Mouse (Mus musculus): ENCODE results near the gene Sipa1l1. TPM values are rescaled to one million over a fixed set of nuclear protein-coding genes. Genes with fewer than 3 reads are reported as not detected.
"Not testable (repeated sequence)": the region's sequence is repeated elsewhere in the genome, so short reads cannot be mapped to it uniquely, and the experiment has no call there.

Sipa1l1 gene
- polyA plus RNA-seq, 1 experiment = 17.5 TPM

DNA sequence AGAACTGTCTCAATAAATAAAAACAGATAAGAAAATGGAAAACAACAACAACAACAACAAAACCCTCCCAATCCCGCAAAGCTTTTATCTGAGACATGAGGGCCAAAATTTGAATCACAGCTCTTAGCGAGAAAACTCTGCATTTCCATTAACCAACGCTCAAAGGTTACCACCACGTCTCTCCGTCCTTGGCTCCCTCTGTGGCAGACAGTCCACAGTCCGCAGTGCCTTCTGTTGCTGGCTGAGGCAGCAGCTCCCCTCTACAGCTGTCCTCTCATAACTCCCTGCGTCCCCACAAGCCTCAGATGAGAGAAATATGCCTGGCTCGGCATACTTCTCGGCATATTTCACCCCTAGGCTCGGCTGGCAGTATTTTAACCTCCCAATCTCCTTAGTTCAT, 306.9 kb downstream of the Sipa1l1 start:
- DNase-seq (ENCODE audit: low spot score) = no peak

DNA sequence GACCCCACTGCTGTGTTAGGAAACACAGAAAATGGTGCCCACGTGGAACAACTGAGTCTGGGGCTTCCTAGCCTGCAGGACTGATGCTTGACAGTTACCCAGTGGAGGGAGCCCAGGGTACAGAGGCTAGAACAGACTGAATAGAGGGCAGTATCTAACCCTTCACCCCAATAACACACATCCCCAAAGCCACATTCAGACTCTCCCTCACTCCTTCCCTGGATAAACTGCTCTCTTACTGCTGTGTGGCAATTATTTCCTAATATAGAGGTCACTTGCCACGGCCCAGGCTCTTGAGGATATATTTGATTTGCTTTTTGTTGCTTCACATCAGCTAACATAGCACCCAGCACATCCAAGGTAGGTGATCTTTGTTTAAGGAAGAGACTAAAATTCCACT, 307.5 kb downstream of the Sipa1l1 start:
- DNase-seq (ENCODE audit: low spot score) = no peak

DNA sequence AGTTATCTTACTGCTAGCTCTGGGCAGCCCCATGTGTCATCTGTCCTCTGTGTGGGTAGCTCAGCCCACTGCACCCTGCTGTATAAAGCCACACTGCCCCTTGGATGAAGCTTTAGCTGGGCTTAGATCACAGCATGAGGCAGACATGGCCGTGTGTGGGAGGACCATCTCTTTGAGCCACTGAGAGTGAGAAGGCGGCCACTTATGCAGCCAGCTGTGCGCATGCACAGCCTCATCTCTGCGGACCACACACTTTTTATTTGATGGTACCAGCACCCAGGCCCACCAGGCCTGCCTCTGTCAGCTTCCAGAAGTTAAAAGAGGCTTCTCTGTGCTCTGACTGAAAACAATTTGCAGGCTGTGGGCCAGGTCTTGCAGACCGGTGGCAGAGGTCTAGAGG, 308.7 kb downstream of the Sipa1l1 start:
- no peak for DNase-seq (ENCODE audit: low spot score)

DNA sequence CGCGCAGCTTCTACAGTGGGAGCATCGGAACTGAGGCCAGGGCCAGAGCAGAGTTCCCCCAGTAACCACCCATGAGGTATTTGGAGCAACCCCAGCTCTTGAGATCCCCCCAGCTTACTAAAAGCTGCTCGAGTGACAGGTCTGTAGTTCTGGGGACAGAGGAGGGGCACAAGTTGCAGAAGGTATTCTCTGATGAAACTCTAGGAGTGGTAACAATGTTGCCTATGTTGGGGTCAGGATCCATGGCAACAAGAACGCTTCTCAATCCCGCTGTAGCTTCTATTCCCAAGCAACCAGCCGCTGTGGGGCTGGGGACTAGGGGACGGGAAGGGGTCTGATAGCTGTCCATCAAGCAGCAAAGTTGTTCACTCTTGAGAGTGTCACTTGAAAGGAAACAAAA, 309.1 kb downstream of the Sipa1l1 start:
- DNase-seq (ENCODE audit: low spot score) = no peak

DNA sequence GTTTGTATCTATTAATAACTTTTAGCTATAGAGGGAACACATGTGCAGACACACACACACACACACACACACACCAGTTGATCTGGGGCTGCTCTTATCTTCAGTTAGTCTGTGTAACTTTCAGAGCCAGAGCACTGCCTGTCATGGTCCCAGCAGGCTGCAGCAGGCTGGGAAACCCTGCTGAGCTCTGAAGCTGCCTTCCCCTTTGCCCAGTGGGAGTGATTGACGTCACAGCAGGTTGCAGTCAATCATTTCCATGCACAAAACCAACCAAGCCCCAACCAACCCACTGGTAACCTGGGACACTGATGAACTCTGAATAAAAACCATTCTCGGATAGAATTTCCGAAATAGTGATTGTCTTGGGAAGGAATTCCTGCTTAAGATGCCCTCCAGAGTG, 310.3 kb downstream of the Sipa1l1 start:
- DNase-seq (ENCODE audit: low spot score) = no peak

DNA sequence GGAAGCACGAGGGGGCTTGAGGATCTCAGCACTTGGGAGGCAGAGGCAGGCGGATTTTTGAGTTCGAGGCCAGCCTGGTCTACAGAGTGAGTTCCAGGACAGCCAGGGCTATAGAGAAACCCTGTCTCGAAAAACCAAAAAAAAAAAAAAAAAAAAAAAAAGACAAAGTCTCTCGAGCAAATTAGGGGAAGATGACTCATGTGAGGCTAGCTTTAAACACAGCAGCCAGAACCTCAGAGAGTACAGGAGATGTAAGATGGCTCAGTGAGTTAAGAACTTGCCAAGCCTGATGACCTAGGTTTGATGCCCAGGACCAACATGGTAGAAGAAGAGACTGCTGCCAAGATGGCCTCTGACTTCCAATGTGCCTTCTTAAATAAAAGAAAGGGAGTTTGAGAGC, 311.3 kb downstream of the Sipa1l1 start:
- not testable (repeated sequence) for DNase-seq (ENCODE audit: low spot score)

DNA sequence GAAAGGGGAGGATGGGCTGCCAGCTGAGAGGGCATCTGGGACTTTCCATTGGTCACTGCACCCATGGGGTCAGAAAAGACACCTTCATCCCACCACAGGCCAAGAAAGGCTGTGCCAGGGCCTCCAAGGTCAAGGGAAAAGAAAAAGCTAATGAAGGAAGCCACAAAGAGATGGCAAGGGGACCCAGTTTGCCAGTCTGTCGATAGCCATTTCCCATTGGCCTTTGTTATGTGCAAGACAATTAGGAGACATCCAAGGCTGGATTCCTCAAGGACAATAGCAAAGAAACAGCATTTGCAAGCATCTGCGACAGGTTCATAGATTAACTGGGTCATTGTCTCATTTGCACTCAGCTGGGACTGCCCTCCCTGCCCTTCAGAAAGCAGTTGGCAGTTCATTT, 316.3 kb downstream of the Sipa1l1 start:
- no peak for DNase-seq (ENCODE audit: low spot score)

DNA sequence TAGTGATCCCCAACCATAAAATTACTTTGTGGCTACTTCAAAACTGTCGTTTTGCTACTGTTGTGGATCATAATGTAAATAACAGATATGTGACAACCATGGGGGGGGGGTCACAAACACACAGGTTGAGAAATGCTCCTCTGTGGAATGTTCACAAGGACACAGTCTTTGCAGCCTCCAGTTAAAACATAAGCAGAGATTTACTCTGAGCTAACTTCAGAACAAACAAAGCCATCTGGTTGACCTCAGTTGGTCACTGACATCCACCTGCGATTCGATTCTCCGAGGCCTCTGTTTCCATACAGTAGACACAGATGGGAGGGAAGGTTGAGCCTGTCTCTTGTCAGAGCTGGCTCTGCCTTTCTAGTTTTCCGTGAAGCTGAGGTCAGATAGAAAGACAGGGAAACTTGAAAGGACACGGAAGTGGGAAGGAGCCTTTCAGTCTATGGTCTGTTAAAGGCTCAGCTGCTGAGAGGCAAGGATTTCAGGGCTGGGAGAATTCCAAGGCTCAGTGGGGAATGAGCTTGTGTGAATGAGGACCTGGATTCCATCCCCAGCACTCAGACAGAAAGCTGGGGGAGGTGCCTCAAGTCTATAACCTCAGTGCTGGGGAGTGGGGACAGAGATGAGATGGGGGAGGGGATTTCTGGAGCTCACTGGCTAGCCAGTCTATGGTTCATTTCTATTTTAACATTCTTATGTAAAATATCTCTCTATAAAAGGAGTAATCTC, 317.9 kb downstream of the Sipa1l1 start:
- DNase-seq (ENCODE audit: low spot score) = no peak

DNA sequence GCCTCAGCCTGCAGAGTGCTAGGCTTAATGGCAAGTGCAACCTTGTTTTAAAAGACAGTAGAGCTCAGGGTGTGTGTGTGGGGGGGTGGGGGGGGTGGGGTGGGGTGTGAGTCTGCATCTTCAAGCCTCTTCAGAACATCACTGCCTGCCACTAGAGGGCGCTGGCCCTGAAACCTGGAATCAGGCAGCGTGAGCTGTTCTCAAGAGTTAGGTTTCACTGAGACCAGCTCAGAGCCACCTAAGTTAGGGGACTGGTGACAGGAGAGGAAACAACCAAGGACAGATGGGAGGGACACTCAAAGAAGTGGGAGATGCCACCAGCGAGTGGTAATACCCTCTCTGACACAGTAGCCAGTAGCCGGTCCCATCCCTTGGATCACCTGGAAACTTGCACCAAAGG, 320.0 kb downstream of the Sipa1l1 start:
- DNase-seq (ENCODE audit: low spot score) = no peak

DNA sequence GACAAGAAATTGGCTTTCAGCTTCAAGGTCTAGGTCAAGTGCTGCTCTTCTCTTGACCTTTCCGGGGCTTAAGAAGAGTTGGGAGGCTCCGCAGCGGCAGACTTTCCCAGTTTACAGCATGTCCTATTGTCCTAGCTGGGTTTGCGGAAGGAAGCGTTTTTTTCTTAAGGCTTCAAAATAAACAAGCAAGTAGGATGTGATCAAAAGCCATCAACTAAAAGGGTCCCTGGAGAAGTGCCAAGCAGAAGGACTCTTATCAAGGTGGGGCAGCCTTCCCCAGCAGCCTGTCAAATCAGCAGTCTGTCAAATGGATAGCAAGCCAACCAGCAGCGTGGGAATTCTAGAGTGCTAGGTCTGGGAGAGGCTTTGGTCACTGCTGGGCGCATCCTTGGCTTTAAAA, 320.5 kb downstream of the Sipa1l1 start:
- DNase-seq (ENCODE audit: low spot score) = no peak

DNA sequence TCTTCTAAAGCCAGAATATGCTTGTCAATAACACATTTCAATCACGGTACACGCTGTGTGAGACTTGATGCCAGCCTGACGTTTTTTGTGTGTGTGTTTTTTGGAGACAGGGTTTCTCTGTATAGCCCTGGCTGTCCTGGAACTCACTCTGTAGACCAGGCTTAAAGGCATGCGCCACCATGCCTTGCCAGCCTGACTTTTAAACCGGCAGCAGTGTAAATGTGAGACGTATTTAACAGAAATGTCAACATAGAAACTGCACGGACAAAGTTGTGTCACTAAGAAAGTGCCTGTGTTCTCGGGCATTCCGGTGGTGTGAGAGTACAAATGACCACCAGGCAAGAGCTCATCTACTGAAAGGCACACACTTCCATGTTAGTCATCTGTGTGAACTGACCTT, 323.3 kb downstream of the Sipa1l1 start:
- no peak for DNase-seq (ENCODE audit: low spot score)

DNA sequence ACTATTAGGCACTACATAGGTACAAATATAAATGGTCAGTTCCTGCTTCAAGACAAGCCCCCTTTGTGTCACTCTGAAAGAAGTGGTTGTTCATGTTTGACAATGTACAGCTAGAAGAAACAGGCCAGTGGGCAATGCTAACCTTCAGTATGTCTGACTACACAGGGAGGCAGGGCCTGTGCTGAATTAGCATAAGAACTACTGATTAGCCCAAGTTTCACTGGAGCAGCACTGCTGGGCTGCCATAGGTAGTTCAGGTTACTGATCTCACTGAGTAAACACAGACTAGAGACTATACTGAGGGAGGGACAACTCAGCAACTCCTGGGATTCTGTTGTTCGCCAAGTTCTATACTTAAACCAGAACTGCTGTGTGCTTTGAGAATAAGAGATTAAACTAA, 324.1 kb downstream of the Sipa1l1 start:
- DNase-seq (ENCODE audit: low spot score) = not testable (repeated sequence)

DNA sequence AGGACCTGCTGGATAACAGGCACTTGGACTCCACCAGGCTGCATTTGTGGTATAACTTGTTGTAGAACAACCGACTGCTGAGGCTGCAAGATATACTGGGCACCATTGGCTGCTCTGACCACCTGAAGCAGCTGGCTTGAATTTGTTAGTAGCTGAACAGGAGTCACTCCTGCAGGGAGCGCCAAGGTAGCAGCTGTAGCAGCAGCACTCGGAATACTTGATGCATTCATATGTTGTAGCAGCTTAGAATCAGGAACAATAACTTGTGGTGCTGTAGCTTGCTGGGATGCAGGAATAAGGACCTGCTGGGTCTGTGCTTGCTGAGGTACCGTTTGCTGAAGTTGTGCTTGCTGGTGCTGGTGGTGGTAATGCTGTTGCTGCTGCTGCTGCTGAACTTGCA, 326.8 kb downstream of the Sipa1l1 start:
- DNase-seq (ENCODE audit: low spot score) = no peak

DNA sequence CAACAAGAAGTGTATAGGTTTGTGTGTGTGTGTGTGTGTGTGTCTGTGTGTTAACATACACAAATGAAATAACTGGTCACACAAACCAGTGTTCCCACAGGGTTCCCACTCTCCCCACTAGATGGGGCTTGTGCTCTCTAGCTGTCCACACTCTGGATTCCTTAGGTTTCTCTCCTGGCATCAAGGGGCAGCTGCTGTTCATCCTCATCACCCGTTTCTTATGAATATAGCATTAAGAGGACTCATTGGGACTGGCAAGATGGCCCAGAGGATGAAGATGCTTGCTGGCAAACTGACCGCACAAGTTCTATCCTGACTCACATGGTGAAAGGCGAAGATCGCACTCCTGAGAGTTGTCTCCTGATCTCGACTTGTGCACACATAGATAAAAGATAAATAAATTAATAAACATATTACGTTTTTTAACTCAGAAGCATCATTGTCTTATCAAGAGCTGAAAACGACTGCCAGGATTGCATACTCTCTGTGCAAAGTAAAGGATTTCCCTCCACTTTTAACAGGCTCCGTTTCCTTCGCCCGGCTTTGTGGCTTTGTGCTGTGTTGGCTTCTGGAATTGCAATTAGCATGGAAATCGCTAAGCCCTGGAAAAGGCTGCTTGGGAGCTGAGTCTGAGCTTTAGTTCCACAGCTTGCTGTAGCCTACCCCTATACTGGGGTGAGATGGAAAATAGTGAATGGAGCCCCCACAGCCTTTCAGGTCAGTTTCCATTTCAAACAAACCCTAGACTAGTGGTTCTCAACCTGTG, 328.9 kb downstream of the Sipa1l1 start:
- no peak for DNase-seq (ENCODE audit: low spot score)

DNA sequence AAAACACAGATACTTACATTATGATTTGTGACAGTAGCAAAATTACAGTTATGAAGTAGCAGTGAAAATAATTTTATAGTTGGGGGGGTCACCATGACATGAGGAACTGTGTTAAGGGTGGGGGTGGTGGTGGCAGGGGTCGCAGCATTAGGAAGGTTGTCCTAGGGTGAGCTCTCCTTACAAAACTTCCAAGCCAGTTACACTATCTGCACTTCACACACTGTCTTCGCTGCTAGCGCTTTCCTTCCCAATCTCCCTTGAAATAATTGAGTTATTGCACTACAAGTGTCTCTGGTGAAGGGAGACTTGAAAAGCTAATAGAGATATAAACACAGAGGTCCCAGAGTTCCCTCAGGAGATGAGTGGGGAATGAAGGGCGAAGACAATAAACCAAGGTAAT, 329.6 kb downstream of the Sipa1l1 start:
- no peak for DNase-seq (ENCODE audit: low spot score)

DNA sequence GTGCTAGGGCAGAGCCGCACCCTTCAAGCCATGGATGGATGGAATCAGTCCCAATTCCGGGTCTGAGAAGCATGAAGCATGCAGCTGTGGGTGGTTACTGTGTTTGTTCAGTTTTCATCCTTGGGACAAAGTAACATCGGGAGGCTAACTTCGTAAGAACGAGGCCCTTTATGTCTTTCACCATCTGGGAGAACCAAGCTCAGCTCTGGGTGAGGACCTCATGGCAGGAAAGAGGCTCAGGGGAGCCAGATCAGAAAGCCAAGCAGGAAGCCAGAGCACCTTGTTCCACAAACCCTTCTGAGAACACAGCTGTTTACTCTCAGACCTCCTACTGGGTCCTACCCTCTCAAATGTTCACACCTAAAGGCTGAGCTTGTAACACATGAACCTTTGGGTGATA, 330.6 kb downstream of the Sipa1l1 start:
- DNase-seq (ENCODE audit: low spot score) = no peak

Measured in urinary bladder, adult 2 months (tissue).